Mouse (Mus musculus): ENCODE results near the gene Fcor. TPM values are rescaled to one million over a fixed set of nuclear protein-coding genes. Genes with fewer than 3 reads are reported as not detected.
A peak's percentile ranks its signal among the peaks of the same experiment; 100 is the strongest.

Gene Fcor
- total RNA-seq (2021) = 10 to 100 TPM; 28.3 to 29.9 TPM
- long read RNA-seq, experiment 1, transcript Fcor-201 (2 exons, 392 nt) = major isoform, 20 of 21 reads
- long read RNA-seq, experiment 1, partial matches to known transcripts = 1 of 21 reads
- long read RNA-seq, experiment 1, other reads (novel, unspliced or antisense) = 0 of 21 reads
- long read RNA-seq, experiment 2, transcript Fcor-201 (2 exons, 392 nt) = major isoform, 13 of 15 reads
- long read RNA-seq, experiment 2, partial matches to known transcripts = 0 of 15 reads
- long read RNA-seq, experiment 2, other reads (novel, unspliced or antisense) = 2 of 15 reads

DNA sequence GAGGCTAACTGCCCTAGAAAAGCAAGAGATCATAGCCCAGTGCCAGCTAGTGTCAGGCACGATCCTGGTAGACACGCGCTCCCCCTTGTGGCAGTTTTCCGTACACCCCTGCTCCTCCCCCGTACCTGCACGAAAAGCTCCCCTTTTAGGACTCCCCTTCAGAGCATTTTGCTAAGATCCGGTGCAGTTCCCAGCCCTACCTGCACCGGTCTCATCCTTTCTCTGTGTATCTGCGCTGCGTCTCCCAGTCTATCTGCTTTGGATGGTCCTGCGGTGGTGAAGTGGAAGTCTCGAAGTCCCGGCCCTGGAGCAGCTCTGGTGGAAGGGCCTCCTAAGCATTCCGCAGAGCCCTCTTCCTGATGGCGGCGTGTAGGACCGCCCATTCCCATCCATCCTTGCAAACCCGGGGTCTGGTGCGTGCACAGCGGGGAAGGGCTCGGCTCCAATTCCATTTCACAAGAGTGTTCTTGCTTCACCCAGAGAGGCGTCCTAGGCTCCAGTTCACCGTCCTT is at the start of gene Fcor:
TSS of gene Fcor (minus strand) at position 383 of the 512 bp plus-strand sequence.
- peak; percentile 91 for DNase-seq

GRCm38 (mm10) chr8:3721041-3721440 is 48.9 kb upstream of the Fcor start:
- no peak for DNase-seq

DNA sequence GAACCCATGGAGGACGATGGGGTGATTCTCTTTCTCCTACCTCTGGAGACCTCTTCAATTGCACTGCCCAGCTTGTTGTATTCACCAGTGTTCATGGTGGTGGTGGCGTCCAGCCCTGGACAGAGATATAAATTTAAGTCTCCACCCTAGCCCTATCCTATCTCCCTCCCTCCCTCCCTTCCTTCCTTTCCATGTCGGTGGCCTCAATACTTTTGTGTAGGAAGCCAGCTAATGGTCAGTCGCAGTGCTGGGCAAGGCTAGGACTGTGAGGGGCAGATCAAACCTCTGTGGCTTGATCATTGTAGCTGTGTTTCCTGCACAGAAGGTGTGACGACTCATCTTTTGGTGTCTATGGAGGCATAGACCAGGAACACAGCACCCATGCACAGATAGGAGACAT is 48.4 kb upstream of the Fcor start, which contains the start of gene Clec4g:
TSS of gene Clec4g (minus strand) at position 101 of the 400 bp plus-strand sequence.
- DNase-seq = no peak

DNA sequence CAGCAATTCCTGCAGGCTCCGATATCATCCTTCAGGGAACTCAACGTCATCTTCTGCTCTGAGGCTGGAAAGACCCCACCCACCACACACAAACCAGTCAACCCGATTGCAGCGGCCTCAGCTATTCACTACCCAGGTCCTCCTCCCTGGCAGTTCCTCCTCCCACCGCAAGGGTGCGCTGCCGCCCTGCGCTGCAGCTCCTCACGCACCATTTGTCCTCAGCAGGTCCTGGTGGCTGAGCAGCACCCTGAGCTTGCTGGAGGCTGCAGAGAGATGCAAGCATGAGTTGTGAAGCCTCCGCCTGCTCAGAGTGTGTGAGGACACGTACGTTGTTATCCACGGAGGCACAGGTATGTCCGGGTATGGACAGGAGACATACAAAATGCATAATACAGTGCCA is 46.4 kb upstream of the Fcor start:
- DNase-seq = peak; percentile 83

GRCm38 (mm10) chr8:3717321-3717954 is 45.3 kb upstream of the Fcor start:
- DNase-seq = no peak

GRCm38 (mm10) chr8:3711646-3712045 is 39.5 kb upstream of the Fcor start:
- no peak for DNase-seq

- DNase-seq = no peak
Measured at GRCm38 (mm10) chr8:3710312-3710711, 38.1 kb upstream of the Fcor start.

DNA sequence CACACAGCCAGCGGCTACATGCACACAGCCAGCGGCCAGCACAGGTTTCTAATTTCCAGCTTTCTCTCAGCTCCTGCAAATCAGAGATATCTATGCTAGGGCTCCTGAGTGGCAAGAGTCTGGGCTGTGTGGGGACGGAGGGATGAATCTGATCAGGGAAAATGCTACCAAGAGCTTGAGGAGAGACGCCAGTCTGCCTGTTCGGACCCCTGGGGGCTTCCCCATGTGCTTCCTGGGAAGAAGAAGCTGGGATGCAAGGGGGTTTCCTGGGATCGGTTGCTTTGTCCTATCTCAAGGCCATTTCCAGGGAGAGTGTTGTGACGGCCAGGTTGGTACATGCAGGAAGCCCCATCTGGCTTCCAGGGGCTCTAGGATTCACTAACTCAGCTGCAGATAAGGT is 35.4 kb upstream of the Fcor start:
- DNase-seq = no peak

DNA sequence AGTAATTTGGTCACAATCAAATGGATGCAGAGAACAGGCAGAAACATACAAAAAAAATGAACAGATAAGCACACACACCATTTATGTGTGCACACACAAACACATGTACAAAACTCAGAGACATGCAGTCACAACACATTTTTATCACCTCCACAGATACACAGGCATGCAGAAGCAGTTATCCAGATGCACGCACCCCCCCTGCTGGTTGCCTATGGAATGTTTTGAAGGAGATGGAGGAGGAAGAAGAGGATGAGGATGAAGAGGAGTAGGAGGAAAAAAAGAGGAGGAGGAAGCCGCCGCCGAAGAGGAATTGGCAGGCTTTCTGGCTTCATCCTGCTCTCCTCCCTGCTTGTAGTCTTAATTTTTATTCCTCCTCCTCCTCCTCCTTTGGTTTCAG is 33.5 kb upstream of the Fcor start:
- peak; percentile 31 for DNase-seq

- DNase-seq = no peak
Measured at GRCm38 (mm10) chr8:3701491-3701890, 29.3 kb upstream of the Fcor start.

DNA sequence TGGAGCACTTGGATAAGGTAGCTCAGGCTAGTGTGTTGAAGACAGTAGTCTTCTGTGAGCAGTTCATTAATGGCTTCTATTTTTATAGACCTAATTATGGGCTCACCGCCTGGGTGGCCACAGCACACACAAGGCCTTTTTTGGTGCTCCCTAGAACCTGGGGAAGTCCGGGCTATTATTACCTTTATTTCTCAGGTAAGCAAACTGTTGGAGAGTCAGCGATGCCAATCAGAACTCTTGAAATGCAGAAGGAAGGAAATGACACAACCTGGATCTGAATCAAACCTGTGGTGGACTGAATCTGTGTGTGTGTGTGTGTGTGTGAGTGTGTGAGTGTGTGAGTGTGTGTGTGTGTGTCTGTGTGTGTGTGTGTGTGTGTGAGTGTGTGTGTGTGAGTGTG is 22.0 kb upstream of the Fcor start, which contains the start of gene Fcer2a:
TSS of gene Fcer2a (minus strand) at position 55 of the 400 bp plus-strand sequence.
- DNase-seq = no peak

- DNase-seq = no peak
Measured at GRCm38 (mm10) chr8:3690774-3691173, 18.6 kb upstream of the Fcor start.

DNA sequence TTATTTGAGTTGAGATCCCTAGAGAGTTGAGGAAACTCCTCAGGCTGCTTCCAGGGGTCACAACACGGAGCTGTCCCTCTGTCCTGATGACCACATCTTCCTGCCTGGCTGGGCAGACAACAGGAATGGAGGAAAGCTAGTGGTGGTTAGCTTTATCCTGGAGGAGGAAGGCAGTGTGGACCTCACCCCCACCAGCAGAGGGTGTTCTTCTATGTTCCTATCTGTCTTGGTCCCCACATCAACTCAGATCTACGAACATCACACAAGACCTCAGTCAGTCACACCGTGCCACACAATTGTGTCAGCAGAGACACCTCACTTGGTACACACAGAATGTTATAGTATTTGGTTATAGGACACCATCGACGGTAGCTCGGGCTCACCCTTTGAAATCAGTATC is 15.4 kb upstream of the Fcor start:
- DNase-seq = no peak

- DNase-seq = no peak
Measured at GRCm38 (mm10) chr8:3685422-3685821, 13.3 kb upstream of the Fcor start.

- DNase-seq = no peak
Measured at GRCm38 (mm10) chr8:3684530-3684929, 12.4 kb upstream of the Fcor start.

- DNase-seq = peak; percentile 57
Measured at GRCm38 (mm10) chr8:3683408-3684176, 11.4 kb upstream of the Fcor start.

GRCm38 (mm10) chr8:3682435-3682834 is 10.3 kb upstream of the Fcor start:
- DNase-seq = no peak

DNA sequence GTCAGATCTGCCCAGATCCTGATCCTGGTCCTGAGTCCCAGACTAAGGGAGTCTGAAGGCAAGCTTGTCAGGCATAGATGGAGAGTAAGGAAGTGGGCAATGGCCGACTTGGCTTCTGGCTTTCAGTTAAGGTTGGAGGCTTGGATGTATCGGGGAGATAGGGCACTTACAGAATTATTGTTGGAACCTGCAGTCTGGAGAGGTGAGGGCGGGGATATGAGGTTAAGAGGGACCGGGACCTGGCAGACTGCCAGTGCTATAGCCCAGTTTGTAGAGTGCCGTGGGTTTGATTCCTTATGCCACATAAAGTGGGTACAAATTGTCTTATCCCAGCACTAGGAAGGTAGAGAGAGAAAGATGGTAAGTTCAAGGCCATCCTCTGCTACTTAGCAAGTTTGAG is 7.5 kb upstream of the Fcor start:
- DNase-seq = no peak

DNA sequence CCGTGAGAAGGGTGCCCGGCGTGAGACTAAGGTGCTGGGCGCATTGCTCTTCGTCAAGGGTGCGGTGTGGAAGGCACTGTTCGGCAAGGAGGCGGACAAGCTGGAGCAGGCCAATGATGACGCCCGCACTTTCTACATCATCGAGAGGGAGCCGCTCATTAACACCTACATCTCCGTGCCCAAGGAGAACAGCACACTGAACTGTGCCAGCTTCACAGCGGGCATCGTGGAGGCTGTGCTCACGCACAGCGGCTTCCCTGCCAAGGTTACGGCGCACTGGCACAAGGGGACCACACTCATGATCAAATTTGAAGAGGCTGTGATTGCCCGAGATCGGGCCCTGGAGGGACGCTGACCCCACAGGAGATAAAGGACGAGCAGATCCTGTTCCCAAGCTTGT is 7.1 kb upstream of the Fcor start:
- no peak for DNase-seq

DNA sequence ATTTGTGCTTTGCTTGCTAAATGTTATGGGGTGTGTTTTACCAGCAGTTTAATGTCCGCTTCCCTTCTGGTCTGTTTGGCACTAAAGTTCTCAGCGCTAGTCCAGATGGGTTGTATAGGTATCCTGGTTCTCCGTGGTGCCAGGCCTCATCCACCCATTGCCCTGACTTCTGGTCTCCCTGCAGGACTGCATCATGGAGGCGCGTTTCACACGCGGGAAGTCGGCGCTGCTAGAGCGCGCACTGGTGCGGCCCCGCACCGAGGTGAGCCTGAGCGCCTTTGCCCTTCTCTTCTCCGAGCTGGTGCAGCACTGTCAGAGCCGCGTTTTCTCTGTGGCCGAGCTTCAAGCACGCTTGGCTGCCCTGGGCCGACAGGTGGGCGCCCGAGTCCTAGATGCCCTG is 6.7 kb upstream of the Fcor start:
- DNase-seq = no peak

GRCm38 (mm10) chr8:3676993-3677579 is 4.9 kb upstream of the Fcor start:
- DNase-seq = peak; percentile 44

Measured in adrenal gland, postnatal 10 days (tissue).